Mouse (Mus musculus): ENCODE measurements around the gene Tpte. TPM values are rescaled to one million over a fixed set of nuclear protein-coding genes. Genes with fewer than 3 reads are reported as not detected.
"Not testable (repeated sequence)": the region's sequence is repeated elsewhere in the genome, so short reads cannot be mapped to it uniquely, and the experiment has no call there.

Gene Tpte
- polyA plus RNA-seq, 1 experiment from 2014 or later = not detected

DNA sequence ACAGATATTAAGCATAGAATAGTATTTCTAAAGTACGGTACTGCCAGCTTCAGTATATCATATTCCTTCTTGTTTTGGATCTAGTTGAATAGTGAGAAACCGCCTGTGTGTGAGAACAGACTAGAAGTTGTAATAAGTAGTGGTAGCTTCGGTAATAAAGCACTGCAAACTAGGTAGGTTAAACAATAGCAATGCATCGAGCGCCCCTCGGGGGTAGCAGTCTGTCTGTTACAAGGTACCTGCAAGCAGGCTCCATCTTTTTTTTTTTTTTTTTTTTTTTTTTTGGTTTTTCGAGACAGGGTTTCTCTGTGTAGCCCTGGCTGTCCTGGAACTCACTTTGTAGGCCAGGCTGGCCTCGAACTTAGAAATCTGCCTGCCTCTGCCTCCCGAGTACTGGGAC is 20.8 kb downstream of the Tpte start:
- not testable (repeated sequence) for H3K4me1 ChIP-seq (ENCODE audit: control insufficient read depth, insufficient read depth, low read length); H3K27ac ChIP-seq (ENCODE audit: low read length); ATAC-seq (ENCODE audit: insufficient number of reproducible peaks, insufficient read depth, low FRiP score, low read depth); H3K36me3 ChIP-seq (ENCODE audit: control insufficient read depth, insufficient read depth, low read length); H3K4me2 ChIP-seq (replicated peaks; ENCODE audit: low read depth, low read length); H3K9me3 ChIP-seq (ENCODE audit: control insufficient read depth, low read depth, low read length); H3K9ac ChIP-seq (replicated peaks; ENCODE audit: low read depth, low read length); H3K27me3 ChIP-seq (ENCODE audit: control insufficient read depth, insufficient read depth, low read length); H3K4me3 ChIP-seq (ENCODE audit: low read depth, low read length)
- 85% methylated on average over 8 of the region's 9 CpGs for WGBS

GRCm38 (mm10) chr8:22306999-22307398 is 23.8 kb downstream of the Tpte start:
- Histone ChIP-seq H3K27ac (ENCODE audit: low read length) (no peak overlapping the region), H3K27me3 (ENCODE audit: control insufficient read depth, insufficient read depth, low read length) (no peaks in the 10 kb centered on the region), H3K4me2 (replicated peaks; ENCODE audit: low read depth, low read length) (no peak overlapping the region), H3K9ac (replicated peaks; ENCODE audit: low read depth, low read length) (no peak overlapping the region), H3K4me3 (ENCODE audit: low read depth, low read length) (no peak overlapping the region), H3K36me3 (ENCODE audit: control insufficient read depth, insufficient read depth, low read length) (no peaks in the 10 kb centered on the region), H3K4me1 (ENCODE audit: control insufficient read depth, insufficient read depth, low read length) (no peaks in the 10 kb centered on the region), H3K9me3 (ENCODE audit: control insufficient read depth, low read depth, low read length) (no peaks in the 10 kb centered on the region)
- ATAC-seq (ENCODE audit: insufficient number of reproducible peaks, insufficient read depth, low FRiP score, low read depth) = no peak
- 65% methylated on average over 10 of the region's 10 CpGs for WGBS

- no peaks in the 10 kb centered on the region for H3K27me3 ChIP-seq (ENCODE audit: control insufficient read depth, insufficient read depth, low read length)
- no peak overlapping the region for H3K4me2 ChIP-seq (replicated peaks; ENCODE audit: low read depth, low read length)
- H3K9me3 ChIP-seq (ENCODE audit: control insufficient read depth, low read depth, low read length) = no peaks in the 10 kb centered on the region
- H3K27ac ChIP-seq (ENCODE audit: low read length) = no peak overlapping the region
- no peak overlapping the region for H3K4me3 ChIP-seq (ENCODE audit: low read depth, low read length)
- no peak for ATAC-seq (ENCODE audit: insufficient number of reproducible peaks, insufficient read depth, low FRiP score, low read depth)
- no peak overlapping the region for H3K9ac ChIP-seq (replicated peaks; ENCODE audit: low read depth, low read length)
- no peaks in the 10 kb centered on the region for H3K4me1 ChIP-seq (ENCODE audit: control insufficient read depth, insufficient read depth, low read length)
- no peaks in the 10 kb centered on the region for H3K36me3 ChIP-seq (ENCODE audit: control insufficient read depth, insufficient read depth, low read length)
- 69% methylated on average over 9 of the region's 9 CpGs for WGBS
Measured at GRCm38 (mm10) chr8:22311446-22311845, 28.2 kb downstream of the Tpte start.

- H3K27ac ChIP-seq (ENCODE audit: low read length) = no peak overlapping the region
- ATAC-seq (ENCODE audit: insufficient number of reproducible peaks, insufficient read depth, low FRiP score, low read depth) = no peak
- H3K27me3 ChIP-seq (ENCODE audit: control insufficient read depth, insufficient read depth, low read length) = no peaks in the 10 kb centered on the region
- no peak overlapping the region for H3K4me3 ChIP-seq (ENCODE audit: low read depth, low read length)
- H3K9ac ChIP-seq (replicated peaks; ENCODE audit: low read depth, low read length) = no peak overlapping the region
- H3K4me2 ChIP-seq (replicated peaks; ENCODE audit: low read depth, low read length) = no peak overlapping the region
- WGBS = 74% methylated on average over 13 of the region's 13 CpGs
- no peaks in the 10 kb centered on the region for H3K4me1 ChIP-seq (ENCODE audit: control insufficient read depth, insufficient read depth, low read length)
- H3K36me3 ChIP-seq (ENCODE audit: control insufficient read depth, insufficient read depth, low read length) = no peaks in the 10 kb centered on the region
- H3K9me3 ChIP-seq (ENCODE audit: control insufficient read depth, low read depth, low read length) = no peaks in the 10 kb centered on the region
Measured at GRCm38 (mm10) chr8:22335426-22335825, 52.2 kb downstream of the Tpte start.

- H3K4me1 ChIP-seq (ENCODE audit: control insufficient read depth, insufficient read depth, low read length) = no peaks in the 10 kb centered on the region
- H3K27me3 ChIP-seq (ENCODE audit: control insufficient read depth, insufficient read depth, low read length) = no peaks in the 10 kb centered on the region
- H3K27ac ChIP-seq (ENCODE audit: low read length) = no peak overlapping the region
- no peak overlapping the region for H3K9ac ChIP-seq (replicated peaks; ENCODE audit: low read depth, low read length)
- 85% methylated on average over 6 of the region's 6 CpGs for WGBS
- no peak overlapping the region for H3K4me3 ChIP-seq (ENCODE audit: low read depth, low read length)
- no peak for ATAC-seq (ENCODE audit: insufficient number of reproducible peaks, insufficient read depth, low FRiP score, low read depth)
- H3K9me3 ChIP-seq (ENCODE audit: control insufficient read depth, low read depth, low read length) = no peaks in the 10 kb centered on the region
- no peaks in the 10 kb centered on the region for H3K36me3 ChIP-seq (ENCODE audit: control insufficient read depth, insufficient read depth, low read length)
- H3K4me2 ChIP-seq (replicated peaks; ENCODE audit: low read depth, low read length) = no peak overlapping the region
Measured at GRCm38 (mm10) chr8:22359359-22359758, 76.1 kb downstream of the Tpte start.

- H3K9me3 ChIP-seq (ENCODE audit: control insufficient read depth, low read depth, low read length) = no peaks in the 10 kb centered on the region
- WGBS = 72% methylated on average over 6 of the region's 6 CpGs
- no peak overlapping the region for H3K27ac ChIP-seq (ENCODE audit: low read length)
- H3K4me1 ChIP-seq (ENCODE audit: control insufficient read depth, insufficient read depth, low read length) = no peaks in the 10 kb centered on the region
- H3K36me3 ChIP-seq (ENCODE audit: control insufficient read depth, insufficient read depth, low read length) = no peaks in the 10 kb centered on the region
- H3K4me3 ChIP-seq (ENCODE audit: low read depth, low read length) = no peak overlapping the region
- H3K27me3 ChIP-seq (ENCODE audit: control insufficient read depth, insufficient read depth, low read length) = no peaks in the 10 kb centered on the region
- H3K9ac ChIP-seq (replicated peaks; ENCODE audit: low read depth, low read length) = no peak overlapping the region
- ATAC-seq (ENCODE audit: insufficient number of reproducible peaks, insufficient read depth, low FRiP score, low read depth) = no peak
- H3K4me2 ChIP-seq (replicated peaks; ENCODE audit: low read depth, low read length) = no peak overlapping the region
Measured at GRCm38 (mm10) chr8:22359882-22360281, 76.6 kb downstream of the Tpte start.

- ATAC-seq (ENCODE audit: insufficient number of reproducible peaks, insufficient read depth, low FRiP score, low read depth) = no peak
- Histone ChIP-seq H3K4me1 (ENCODE audit: control insufficient read depth, insufficient read depth, low read length) (no peaks in the 10 kb centered on the region), H3K36me3 (ENCODE audit: control insufficient read depth, insufficient read depth, low read length) (peaks cover 1% of the 10 kb centered on the region), H3K4me3 (ENCODE audit: low read depth, low read length) (no peak overlapping the region), H3K27ac (ENCODE audit: low read length) (no peak overlapping the region), H3K9ac (replicated peaks; ENCODE audit: low read depth, low read length) (no peak overlapping the region), H3K4me2 (replicated peaks; ENCODE audit: low read depth, low read length) (no peak overlapping the region), H3K9me3 (ENCODE audit: control insufficient read depth, low read depth, low read length) (no peaks in the 10 kb centered on the region), H3K27me3 (ENCODE audit: control insufficient read depth, insufficient read depth, low read length) (no peaks in the 10 kb centered on the region)
- WGBS = 93% methylated on average over 5 of the region's 5 CpGs
Measured at GRCm38 (mm10) chr8:22376311-22376710, 93.1 kb downstream of the Tpte start.

DNA sequence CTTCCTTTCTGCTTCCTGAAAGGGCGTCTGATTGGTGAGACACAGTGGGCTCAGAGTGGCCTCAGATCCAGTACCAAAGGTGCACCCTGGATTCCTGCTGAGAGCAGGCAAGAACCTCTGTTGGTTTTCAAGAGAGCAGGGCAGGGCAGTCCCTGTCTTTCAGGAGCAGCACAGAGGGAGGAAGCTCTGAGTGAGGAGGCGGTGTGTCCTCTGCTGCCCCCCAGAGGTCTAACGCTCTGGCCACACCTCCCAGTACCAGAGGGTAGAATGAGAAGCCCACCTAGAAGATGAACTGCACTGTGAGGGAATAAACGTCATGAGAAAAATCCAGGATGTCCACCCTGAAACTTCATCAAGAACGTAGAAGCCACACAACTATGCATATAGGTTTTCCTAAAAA is 93.7 kb downstream of the Tpte start:
- Histone ChIP-seq H3K4me1 (ENCODE audit: control insufficient read depth, insufficient read depth, low read length) (no peaks in the 10 kb centered on the region), H3K27me3 (ENCODE audit: control insufficient read depth, insufficient read depth, low read length) (no peaks in the 10 kb centered on the region), H3K36me3 (ENCODE audit: control insufficient read depth, insufficient read depth, low read length) (peaks cover 6% of the 10 kb centered on the region), H3K4me3 (ENCODE audit: low read depth, low read length) (no peak overlapping the region), H3K9me3 (ENCODE audit: control insufficient read depth, low read depth, low read length) (no peaks in the 10 kb centered on the region), H3K9ac (replicated peaks; ENCODE audit: low read depth, low read length) (no peak overlapping the region), H3K4me2 (replicated peaks; ENCODE audit: low read depth, low read length) (no peak overlapping the region), H3K27ac (ENCODE audit: low read length) (no peak overlapping the region)
- ATAC-seq (ENCODE audit: insufficient number of reproducible peaks, insufficient read depth, low FRiP score, low read depth) = peak; percentile 46; the same call in 1 of the 2 replicates
- 48% methylated on average over 5 of the region's 5 CpGs for WGBS

DNA sequence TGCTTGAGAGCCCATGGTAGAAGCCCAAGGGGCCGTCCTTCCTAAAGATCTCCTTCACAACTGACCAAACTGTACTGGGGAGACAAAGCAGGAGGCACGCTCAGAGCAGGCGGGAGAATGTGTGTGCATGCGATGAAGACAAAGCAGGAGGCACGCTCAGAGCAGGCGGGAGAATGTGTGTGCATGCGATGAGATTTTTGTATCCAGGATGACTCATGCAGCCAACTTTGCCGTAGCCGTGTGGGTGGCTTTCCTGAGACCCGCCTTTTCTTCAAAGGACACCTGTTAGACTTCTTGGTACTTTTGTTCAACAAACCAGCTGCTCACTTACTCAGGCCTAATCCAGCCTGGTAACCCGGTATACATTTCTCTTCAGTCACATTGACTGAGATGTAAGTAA is 97.7 kb downstream of the Tpte start:
- H3K4me3 ChIP-seq (ENCODE audit: low read depth, low read length) = no peak overlapping the region
- 83% methylated on average over 11 of the region's 11 CpGs for WGBS
- peaks cover 18% of the 10 kb centered on the region for H3K36me3 ChIP-seq (ENCODE audit: control insufficient read depth, insufficient read depth, low read length)
- H3K27me3 ChIP-seq (ENCODE audit: control insufficient read depth, insufficient read depth, low read length) = no peaks in the 10 kb centered on the region
- no peak overlapping the region for H3K27ac ChIP-seq (ENCODE audit: low read length)
- H3K4me1 ChIP-seq (ENCODE audit: control insufficient read depth, insufficient read depth, low read length) = no peaks in the 10 kb centered on the region
- H3K9me3 ChIP-seq (ENCODE audit: control insufficient read depth, low read depth, low read length) = no peaks in the 10 kb centered on the region
- ATAC-seq (ENCODE audit: insufficient number of reproducible peaks, insufficient read depth, low FRiP score, low read depth) = no peak
- H3K9ac ChIP-seq (replicated peaks; ENCODE audit: low read depth, low read length) = no peak overlapping the region
- no peak overlapping the region for H3K4me2 ChIP-seq (replicated peaks; ENCODE audit: low read depth, low read length)

All from stomach, embryonic 14.5 days (tissue).